Mouse (Mus musculus) MEL (cell line): Measurements from ENCODE around the gene Sned1. TPM values are rescaled to one million over a fixed set of nuclear protein-coding genes. Genes with fewer than 3 reads are reported as not detected.

Experiments used
- DNase-seq: peaks from one replicate; pipeline ENCODE4 v3.0.0; 2011; ENCODE audit warnings: low read depth, low spot score
- H3K27ac ChIP-seq: 2 replicates; pipeline ENCODE4 v1.5.1; 2012; ENCODE audit warnings: low read depth, mild to moderate bottlenecking, control low read depth, low read length, moderate library complexity; ENCODE audit not compliant: control insufficient read depth
- H3K27me3 ChIP-seq, 2 experiments: fragments of 150-350 bp in 1 of 2; sonication (generic) in 1 of 2; 2 replicates each; pipeline ENCODE4 v1.6.1; 2012; ENCODE audit warnings: low read length in 2 of 2, mild to moderate bottlenecking in 2 of 2, improper control_type of control experiment in 1 of 2, moderate library complexity in 1 of 2; ENCODE audit not compliant: insufficient read depth in 2 of 2, control insufficient read depth in 1 of 2
- H3K36me3 ChIP-seq, 2 experiments: 2 replicates each; pipeline ENCODE4 v1.6.1; 2012 to 2014; ENCODE audit warnings: low read length in 2 of 2, improper control_type of control experiment in 1 of 2, inconsistent platforms in 1 of 2, mild to moderate bottlenecking in 1 of 2; ENCODE audit not compliant: insufficient read depth in 2 of 2, control insufficient read depth in 1 of 2
- H3K4me1 ChIP-seq, 2 experiments: fragments of 150-350 bp in 1 of 2; sonication (generic) in 1 of 2; 2 replicates each; pipeline ENCODE4 v1.6.1; 2012; ENCODE audit warnings: low read length in 2 of 2, improper control_type of control experiment in 1 of 2, mild to moderate bottlenecking in 1 of 2; ENCODE audit not compliant: insufficient read depth in 2 of 2, control insufficient read depth in 1 of 2
- H3K4me3 ChIP-seq, 2 experiments: fragments of 150-350 bp in 1 of 2; sonication (generic) in 1 of 2; 2 replicates each; pipeline ENCODE4 v1.5.1; 2012; ENCODE audit warnings: low read depth in 2 of 2, low read length in 2 of 2, mild to moderate bottlenecking in 2 of 2, moderate library complexity in 2 of 2, control low read depth in 1 of 2, improper control_type of control experiment in 1 of 2; ENCODE audit not compliant: control insufficient read depth in 1 of 2, insufficient read depth in 1 of 2
- H3K79me2 ChIP-seq: 2 replicates; pipeline ENCODE4 v1.6.1; 2012; ENCODE audit warnings: mild to moderate bottlenecking, low read length, moderate library complexity; ENCODE audit not compliant: control insufficient read depth, poor library complexity, insufficient read depth
- H3K9ac ChIP-seq: 2 replicates; pipeline ENCODE4 v1.6.1; 2012; ENCODE audit warnings: low read depth, mild to moderate bottlenecking, control low read depth, low read length, moderate library complexity; ENCODE audit not compliant: control insufficient read depth, poor library complexity, severe bottlenecking
- H3K9me3 ChIP-seq: fragments of 150-350 bp; sonication (generic); replicated peaks from 2 replicates; pipeline ENCODE4 v1.6.1; 2012; ENCODE audit warnings: mild to moderate bottlenecking, low read length, improper control_type of control experiment, moderate library complexity; ENCODE audit not compliant: insufficient read depth
- BHLHE40 ChIP-seq: IDR thresholded peaks from 2 replicates; pipeline ENCODE4 v1.6.1; 2012; ENCODE audit warnings: low read depth, mild to moderate bottlenecking, inconsistent platforms, low read length, improper control_type of control experiment, borderline replicate concordance
- CHD2 ChIP-seq: IDR thresholded peaks from 2 replicates; pipeline ENCODE4 v1.6.1; 2011; ENCODE audit warnings: low read length, improper control_type of control experiment
- CTCF ChIP-seq, 3 experiments: IDR thresholded peaks in 2 of 3; conservative IDR thresholded peaks in 1 of 3; 2 replicates each; pipeline ENCODE4 v1.5.1; 2011 to 2012; ENCODE audit warnings: low read length in 3 of 3, low read depth in 2 of 3, mild to moderate bottlenecking in 2 of 3, improper control_type of control experiment in 1 of 3, inconsistent platforms in 1 of 3, mixed read lengths in 1 of 3, moderate library complexity in 1 of 3; ENCODE audit not compliant: control insufficient read depth in 1 of 3, insufficient read depth in 1 of 3, poor library complexity in 1 of 3, severe bottlenecking in 1 of 3
- E2F4 ChIP-seq: IDR thresholded peaks from 2 replicates; pipeline ENCODE4 v1.6.1; 2011; ENCODE audit warnings: low read depth, low read length, improper control_type of control experiment, borderline replicate concordance
- ELF1 ChIP-seq: IDR thresholded peaks from 2 replicates; pipeline ENCODE4 v1.6.1; 2014; ENCODE audit warnings: low read depth, mild to moderate bottlenecking, inconsistent platforms, low read length, improper control_type of control experiment, moderate library complexity
- EP300 ChIP-seq, 2 experiments: IDR thresholded peaks; 2 replicates each; pipeline ENCODE4 v1.6.1; 2011; ENCODE audit warnings: improper control_type of control experiment in 2 of 2, low read length in 2 of 2, low read depth in 1 of 2, mild to moderate bottlenecking in 1 of 2
- ETS1 ChIP-seq: IDR thresholded peaks from 2 replicates; pipeline ENCODE4 v1.6.1; 2012; ENCODE audit warnings: low read depth, mild to moderate bottlenecking, inconsistent platforms, low read length, improper control_type of control experiment, moderate library complexity
- GABPA ChIP-seq: IDR thresholded peaks from 2 replicates; pipeline ENCODE4 v1.6.1; 2012; ENCODE audit warnings: low read depth, mild to moderate bottlenecking, inconsistent platforms, low read length, improper control_type of control experiment, moderate library complexity
- HCFC1 ChIP-seq: IDR thresholded peaks from 2 replicates; pipeline ENCODE4 v1.6.1; 2012; ENCODE audit warnings: low read depth, mild to moderate bottlenecking, inconsistent platforms, low read length, improper control_type of control experiment, moderate library complexity
- KAT2A ChIP-seq: conservative IDR thresholded peaks from 2 replicates; pipeline ENCODE4 v1.6.1; 2012; ENCODE audit warnings: low read depth, low read length, improper control_type of control experiment, inconsistent platforms
- MAFK ChIP-seq: IDR thresholded peaks from 2 replicates; pipeline ENCODE4 v1.6.1; 2011; ENCODE audit warnings: low read depth, mild to moderate bottlenecking, low read length, improper control_type of control experiment, borderline replicate concordance
- MAX ChIP-seq: IDR thresholded peaks from 2 replicates; pipeline ENCODE4 v1.6.1; 2011; ENCODE audit warnings: low read length, improper control_type of control experiment
- MAZ ChIP-seq: IDR thresholded peaks from 2 replicates; pipeline ENCODE4 v1.6.1; 2012; ENCODE audit warnings: low read depth, mild to moderate bottlenecking, inconsistent platforms, low read length, improper control_type of control experiment
- MXI1 ChIP-seq: IDR thresholded peaks from 2 replicates; pipeline ENCODE4 v1.6.1; 2011; ENCODE audit warnings: mild to moderate bottlenecking, low read depth, low read length, improper control_type of control experiment
- MYB ChIP-seq: IDR thresholded peaks from 2 replicates; pipeline ENCODE4 v1.6.1; 2011; ENCODE audit warnings: mild to moderate bottlenecking, low read depth, low read length, improper control_type of control experiment
- MYC ChIP-seq: IDR thresholded peaks from 2 replicates; pipeline ENCODE4 v1.6.1; 2011; ENCODE audit warnings: low read depth, mild to moderate bottlenecking, low read length, improper control_type of control experiment, moderate library complexity
- NELFE ChIP-seq: IDR thresholded peaks from 2 replicates; pipeline ENCODE4 v1.6.1; 2011; ENCODE audit warnings: low read depth, low read length, improper control_type of control experiment
- NRF1 ChIP-seq: IDR thresholded peaks from 2 replicates; pipeline ENCODE4 v1.6.1; 2014; ENCODE audit warnings: low read depth, mild to moderate bottlenecking, inconsistent platforms, low read length, improper control_type of control experiment, moderate library complexity; ENCODE audit not compliant: poor library complexity, insufficient read depth, severe bottlenecking
- POLR2A ChIP-seq, 2 experiments: IDR thresholded peaks; 2 replicates each; pipeline ENCODE4 v1.6.1; 2011 to 2012; ENCODE audit warnings: low read length in 2 of 2, mild to moderate bottlenecking in 2 of 2, control low read depth in 1 of 2, improper control_type of control experiment in 1 of 2, low read depth in 1 of 2, moderate library complexity in 1 of 2; ENCODE audit not compliant: control insufficient read depth in 1 of 2, insufficient read depth in 1 of 2, poor library complexity in 1 of 2
- POLR2AphosphoS2 ChIP-seq: IDR thresholded peaks from 2 replicates; pipeline ENCODE4 v1.6.1; 2011; ENCODE audit warnings: low read length, improper control_type of control experiment
- RAD21 ChIP-seq: IDR thresholded peaks from 2 replicates; pipeline ENCODE4 v1.6.1; 2011; ENCODE audit warnings: mild to moderate bottlenecking, low read depth, low read length, improper control_type of control experiment
- RCOR1 ChIP-seq: IDR thresholded peaks from 2 replicates; pipeline ENCODE4 v1.6.1; 2012; ENCODE audit warnings: low read depth, mild to moderate bottlenecking, inconsistent platforms, low read length, improper control_type of control experiment
- SIN3A ChIP-seq: IDR thresholded peaks from 2 replicates; pipeline ENCODE4 v1.6.1; 2012; ENCODE audit warnings: low read length, improper control_type of control experiment, inconsistent platforms
- SMC3 ChIP-seq: IDR thresholded peaks from 2 replicates; pipeline ENCODE4 v1.6.1; 2011; ENCODE audit warnings: low read depth, low read length, improper control_type of control experiment
- TBP ChIP-seq: IDR thresholded peaks from 2 replicates; pipeline ENCODE4 v1.8.0; 2011; ENCODE audit warnings: low read depth, low read length, improper control_type of control experiment
- TCF12 ChIP-seq: IDR thresholded peaks from 2 replicates; pipeline ENCODE4 v1.6.1; 2014; ENCODE audit warnings: low read depth, mild to moderate bottlenecking, inconsistent platforms, low read length, improper control_type of control experiment, moderate library complexity
- UBTF ChIP-seq: IDR thresholded peaks from 2 replicates; pipeline ENCODE4 v1.6.1; 2012; ENCODE audit warnings: low read depth, mild to moderate bottlenecking, inconsistent platforms, low read length, improper control_type of control experiment, moderate library complexity, borderline replicate concordance; ENCODE audit not compliant: insufficient read depth
- USF2 ChIP-seq, 2 experiments: IDR thresholded peaks; 2 replicates each; pipeline ENCODE4 v1.6.1; 2011 to 2012; ENCODE audit warnings: improper control_type of control experiment in 2 of 2, low read length in 2 of 2, borderline replicate concordance in 1 of 2, inconsistent platforms in 1 of 2, low read depth in 1 of 2, mild to moderate bottlenecking in 1 of 2; ENCODE audit not compliant: insufficient read depth in 1 of 2
- ZKSCAN1 ChIP-seq: IDR thresholded peaks from 2 replicates; pipeline ENCODE4 v1.6.1; 2012; ENCODE audit warnings: low read depth, mild to moderate bottlenecking, inconsistent platforms, low read length, improper control_type of control experiment, moderate library complexity
- ZMIZ1 ChIP-seq: IDR thresholded peaks from 2 replicates; pipeline ENCODE4 v1.6.1; 2012; ENCODE audit warnings: low read depth, mild to moderate bottlenecking, inconsistent platforms, low read length, improper control_type of control experiment, moderate library complexity
- ZNF384 ChIP-seq: IDR thresholded peaks from 2 replicates; pipeline ENCODE4 v1.6.1; 2012; ENCODE audit warnings: low read depth, mild to moderate bottlenecking, inconsistent platforms, low read length, improper control_type of control experiment
- polyA plus RNA-seq, 2 experiments: library from polyadenylated mRNA; stranded (reverse) in 1 of 2; unstranded in 1 of 2; fragments of >175 nt in 1 of 2; fragments of >200 nt in 1 of 2; gene quantifications; 2 replicates each; pipeline versions ENCODE4 v1.2.1 to v1.2.4; 2012; ENCODE audit warnings: low replicate concordance in 2 of 2, low read depth in 1 of 2; ENCODE audit not compliant: insufficient read length in 2 of 2, insufficient read depth in 1 of 2, missing spikeins in 1 of 2
- total RNA-seq: library from RNA; depleted of rRNA; stranded (reverse); fragments of 300-350 nt; gene quantifications from 2 replicates; pipeline ENCODE4 v1.2.3, GENCODE M21; 2012

Sned1 gene
- total and polyA plus RNA-seq, 3 experiments: 0.12 to 0.13 TPM; not detected in 1

DNA sequence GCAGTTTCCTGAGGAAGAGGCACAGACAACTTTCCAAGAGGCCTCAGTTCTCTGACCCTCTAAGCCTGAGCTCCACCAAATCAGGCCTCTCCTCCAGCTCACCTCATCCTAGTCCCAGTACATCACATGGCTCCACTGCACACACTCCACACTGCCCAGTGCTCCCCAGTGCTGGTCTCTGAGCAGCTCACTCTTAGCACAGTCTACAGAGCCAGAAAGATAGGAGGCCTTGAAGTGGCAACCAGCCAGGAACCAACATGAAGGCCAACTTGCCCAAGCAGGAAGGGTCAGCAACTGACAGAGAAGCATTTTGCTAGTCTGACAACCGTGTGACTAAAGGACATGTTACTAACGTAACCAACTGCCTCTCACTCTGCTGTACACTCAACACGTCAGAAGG lies 64.9 kb downstream of the Sned1 start (continued):
- no peak for TF ChIP-seq HCFC1

DNA sequence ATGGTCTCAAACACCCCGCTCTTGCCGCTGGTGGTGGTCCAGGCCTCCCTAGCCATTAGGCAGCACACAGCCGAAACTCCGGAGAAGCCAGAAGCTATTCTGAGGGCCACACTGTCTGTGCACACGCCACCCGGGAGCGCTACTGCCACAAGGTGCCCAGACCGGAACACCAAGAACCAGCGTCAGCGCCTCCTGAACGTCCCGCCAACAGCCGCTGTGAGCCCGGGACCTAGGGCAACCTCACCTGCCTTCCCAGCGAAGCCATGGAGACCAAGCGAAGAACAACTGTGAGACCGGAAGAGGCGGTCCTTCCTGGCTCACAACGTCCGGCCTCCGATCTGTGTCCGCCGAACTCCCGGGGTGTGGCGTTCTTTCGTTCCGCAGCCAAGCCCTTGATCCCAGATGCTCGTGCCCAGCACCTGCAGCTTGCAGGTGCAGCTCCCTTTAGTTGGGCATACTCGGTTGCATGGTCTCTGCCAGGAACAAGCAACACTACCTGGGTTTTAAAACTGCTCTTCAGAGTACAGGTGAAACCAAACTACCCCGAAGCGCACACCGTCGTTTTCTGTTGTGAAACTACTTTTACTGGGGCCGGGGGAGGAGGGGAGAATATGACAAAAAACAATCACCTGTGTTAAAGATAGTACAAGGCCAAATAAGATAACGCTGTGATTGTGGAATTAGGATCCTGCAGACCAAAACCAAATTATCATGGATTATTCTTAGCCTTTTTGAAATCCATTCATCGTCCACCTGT lies 70.1 kb downstream of the Sned1 start, which contains the start of gene Mterf4:
Gene Mterf4 (minus strand): TSS at position 335 of the 757 bp plus-strand sequence.
- Histone ChIP-seq H3K9me3 (no peaks in the 10 kb centered on the region), H3K36me3 (peaks cover 3 to 12% of the 10 kb centered on the region in 2 experiments), H3K79me2 (peaks cover 7% of the 10 kb centered on the region), H3K4me3 (peak within 1 kb of the TSS; percentile 90 to 99), H3K27me3 (no peaks in the 10 kb centered on the region), H3K27ac (peak within 1 kb of the TSS; percentile 20; the same call in 1 of the 2 replicates), H3K9ac (peak within 1 kb of the TSS; percentile 93), H3K4me1 (peaks cover 0 to 4% of the 10 kb centered on the region in 2 experiments; a peak in 2 of 4 replicates)
- peak; percentile 82; the same call in 1 of the 2 replicates for TF ChIP-seq MAZ
- no peak for TF ChIP-seq USF2 (IDR thresholded peaks at IDR 0.05; ENCODE audit: borderline replicate concordance in 1 of 2, insufficient read depth in 1 of 2, low read depth in 1 of 2, low read length in 2 of 2)
- peak; percentile 48; the same call in 1 of the 2 replicates for TF ChIP-seq ZNF384
- peak in 1 of 2 experiments; percentile 45; a peak in 2 of 4 replicates for TF ChIP-seq EP300 (IDR thresholded peaks at IDR 0.05; ENCODE audit: low read depth in 1 of 2, low read length in 2 of 2)
- peak; percentile 62; the same call in 1 of the 2 replicates for TF ChIP-seq RCOR1
- peak; percentile 92 for TF ChIP-seq NELFE
- 0 out of 2 replicates have a peak, but pooled peaks have one; percentile 54 for TF ChIP-seq E2F4
- TF ChIP-seq TCF12: peak; percentile 84
- TF ChIP-seq HCFC1: peak; percentile 96
- TF ChIP-seq TBP: peak; percentile 92
- TF ChIP-seq MYB: no peak
- TF ChIP-seq CHD2: no peak; the same call in none of the 2 replicates
- peak; percentile 91 for TF ChIP-seq MXI1
- TF ChIP-seq POLR2A (IDR thresholded peaks at IDR 0.05; ENCODE audit: control insufficient read depth in 1 of 2, insufficient read depth in 1 of 2, low read depth in 1 of 2, low read length in 2 of 2, poor library complexity in 1 of 2): peak; percentile 66 to 94
- TF ChIP-seq ZKSCAN1: 0 out of 2 replicates have a peak, but pooled peaks have one; percentile 56
- peak; percentile 13; the same call in 1 of the 2 replicates for TF ChIP-seq SMC3
- TF ChIP-seq BHLHE40: peak; percentile 58
- no peak for TF ChIP-seq CTCF (IDR thresholded peaks at IDR 0.05 in 2 of 3, conservative IDR thresholded peaks at IDR 0.05 in 1 of 3; ENCODE audit: control insufficient read depth in 1 of 3, insufficient read depth in 1 of 3, low read depth in 2 of 3, low read length in 3 of 3, poor library complexity in 1 of 3, severe bottlenecking in 1 of 3)
- peak; percentile 57; the same call in 1 of the 2 replicates for TF ChIP-seq ZMIZ1
- TF ChIP-seq SIN3A: peak; percentile 97
- peak; percentile 66; the same call in 1 of the 2 replicates for TF ChIP-seq MYC
- no peak for TF ChIP-seq ETS1
- no peak for TF ChIP-seq MAFK
- TF ChIP-seq RAD21: no peak; the same call in 1 of the 2 replicates
- TF ChIP-seq MAX: peak; percentile 80; the same call in 1 of the 2 replicates
- TF ChIP-seq KAT2A: no peak; the same call in 1 of the 2 replicates
- no peak; the same call in 1 of the 2 replicates for TF ChIP-seq GABPA
- TF ChIP-seq ELF1: peak; percentile 89
- peak; percentile 85 for TF ChIP-seq POLR2AphosphoS2
- no peak for TF ChIP-seq NRF1
- TF ChIP-seq UBTF: 0 out of 2 replicates have a peak, but pooled peaks have one; percentile 52
- peak; percentile 95 for DNase-seq
